Comparison of ENCODE assay signal across 8 mouse cellular contexts in the genomic region with DNA sequence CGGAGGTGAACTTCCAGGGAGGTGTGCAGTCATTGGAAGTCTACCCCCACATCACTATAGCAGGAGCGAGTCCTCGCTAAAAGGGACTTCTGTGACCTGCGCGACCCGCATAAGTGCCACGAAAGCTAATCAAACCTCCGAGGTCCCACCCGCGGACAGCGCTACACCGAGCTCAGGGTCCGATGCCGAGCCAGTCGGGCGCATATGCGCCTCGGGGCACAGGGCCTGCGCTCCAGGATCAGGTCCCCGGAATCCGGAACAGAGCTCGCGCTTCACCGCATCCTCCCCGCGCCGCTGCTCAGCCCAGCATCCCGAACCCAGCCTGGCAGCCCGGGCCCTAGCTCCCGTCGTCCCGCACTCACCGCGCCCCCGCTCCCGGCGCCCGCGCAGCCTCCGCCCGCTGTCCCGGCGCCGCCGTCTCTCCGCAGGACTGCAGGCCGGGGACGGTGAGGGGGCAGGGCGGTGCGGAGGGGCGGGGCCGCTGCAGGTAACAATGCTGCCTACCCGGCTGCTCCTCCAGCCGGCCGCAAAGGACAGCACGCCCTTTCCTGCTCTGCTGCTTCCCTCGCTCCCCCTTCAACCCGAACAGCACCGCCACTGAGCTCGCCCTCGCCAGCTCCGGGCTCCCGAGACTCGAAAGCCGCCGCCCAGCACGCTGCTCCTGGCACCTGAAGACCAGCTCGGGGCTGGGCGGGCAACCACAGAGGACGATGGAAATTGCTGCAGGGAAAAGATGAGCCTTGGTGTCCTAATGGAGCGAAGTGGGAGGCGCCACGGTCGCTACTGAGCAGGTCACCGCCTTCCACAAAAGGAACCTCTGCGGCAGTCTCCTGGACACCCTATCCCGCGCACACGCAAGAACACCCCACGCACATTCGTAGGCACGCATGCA. TPM values are rescaled to one million over a fixed set of nuclear protein-coding genes. Genes with fewer than 3 reads are reported as not detected.
DNase-seq lines count a peak whose midpoint lies in the region; ATAC-seq and TF ChIP-seq lines count a peak whose summit lies in the region.

Fhdc1 (minus strand) TSS at position 424 of the 892 bp plus-strand sequence.

- no peaks in the 10 kb centered on the region for H3K4me1 ChIP-seq in cortical plate, adult 2 months (ENCODE audit: control insufficient read depth, insufficient read depth, low read length)
- H3K4me1 ChIP-seq in liver, embryonic 15.5 days (replicated peaks) = peaks cover 52% of the 10 kb centered on the region
- H3K4me1 ChIP-seq in stomach, embryonic 15.5 days = peaks cover 19% of the 10 kb centered on the region; the same call in 1 of the 2 replicates

- ATAC-seq in liver, embryonic 15.5 days (ENCODE audit: insufficient read depth) = peak; percentile 62
- peak; percentile 82 for ATAC-seq in stomach, embryonic 15.5 days (ENCODE audit: insufficient read depth, low FRiP score, low read depth)

- peaks cover 17% of the 10 kb centered on the region for H3K36me3 ChIP-seq in liver, embryonic 15.5 days (replicated peaks)
- no peaks in the 10 kb centered on the region for H3K36me3 ChIP-seq in stomach, embryonic 15.5 days

- TF ChIP-seq CTCF in cortical plate, adult 2 months (IDR thresholded peaks at IDR 0.05; ENCODE audit: extremely low read depth, insufficient read depth, low read length) = no peak

- DNase-seq in left cerebral cortex, adult 18-20 months (ENCODE audit: low spot score in 2 of 2) = peak; percentile 21 to 39
- no peak for DNase-seq in left cerebral cortex, postnatal 14 days (ENCODE audit: low spot score in 2 of 2)
- peak; percentile 13 for DNase-seq in heart, adult 9 months (ENCODE audit: low spot score in 2 of 2)
- peak; percentile 56 to 62 for DNase-seq in kidney, adult 8-10 months
- DNase-seq in neural tube, embryonic 10.5 days (ENCODE audit: extremely low spot score, low spot score) = peak; percentile 78

- H3K9ac ChIP-seq in liver, embryonic 15.5 days = peak within 1 kb of the TSS; percentile 93
- H3K9ac ChIP-seq in stomach, embryonic 15.5 days = peak within 1 kb of the TSS; percentile 47

- no peak for TF ChIP-seq POLR2A in cortical plate, adult 2 months (IDR thresholded peaks at IDR 0.05; ENCODE audit: extremely low read depth, insufficient read depth, low read length)

- H3K4me2 ChIP-seq in liver, embryonic 15.5 days = peak within 1 kb of the TSS; percentile 94
- peak within 1 kb of the TSS; percentile 92 for H3K4me2 ChIP-seq in stomach, embryonic 15.5 days

- no peak within 1 kb of the TSS for H3K27ac ChIP-seq in cortical plate, adult 2 months (ENCODE audit: insufficient read depth, low read length)
- peak within 1 kb of the TSS; percentile 88 for H3K27ac ChIP-seq in liver, embryonic 15.5 days (replicated peaks)
- H3K27ac ChIP-seq in stomach, embryonic 15.5 days = peak within 1 kb of the TSS; percentile 84

- under 1% methylated on average over 82 of the region's 82 CpGs for WGBS in liver, embryonic 15.5 days (ENCODE audit: insufficient replicate concordance)
- under 1% methylated on average over 81 of the region's 82 CpGs for WGBS in stomach, embryonic 15.5 days

- intact Hi-C loops in left cerebral cortex, postnatal 14 days (cut with DNase I) = loop anchor here (10.0 kb wide), 1 partner anchor 125 kb away; no protein-coding TSS in a partner anchor

- H3K9me3 ChIP-seq in liver, embryonic 15.5 days (replicated peaks) = no peaks in the 10 kb centered on the region
- H3K9me3 ChIP-seq in stomach, embryonic 15.5 days = no peaks in the 10 kb centered on the region

- H3K27me3 ChIP-seq in liver, embryonic 15.5 days = peaks cover 65% of the 10 kb centered on the region
- peaks cover 2% of the 10 kb centered on the region; the same call in 1 of the 2 replicates for H3K27me3 ChIP-seq in stomach, embryonic 15.5 days (replicated peaks)

- peak within 1 kb of the TSS; percentile 38 for H3K4me3 ChIP-seq in cortical plate, adult 2 months (ENCODE audit: insufficient read depth, low read length)
- peak within 1 kb of the TSS; percentile 82 for H3K4me3 ChIP-seq in liver, embryonic 15.5 days (replicated peaks)
- peak within 1 kb of the TSS; percentile 59 for H3K4me3 ChIP-seq in stomach, embryonic 15.5 days (replicated peaks)

RNA-seq across cellular contexts. Expression of gene Fhdc1, which starts in this region (rescaled TPM):
- total RNA-seq in left cerebral cortex, adult 18-20 months (2021) = 1 to 10 TPM; 4.6 to 6.1 TPM
- total RNA-seq in left cerebral cortex, postnatal 14 days (2021) = 1 to 10 TPM; 2.2 to 2.4 TPM
- 1.6 and 1.9 TPM in 2 replicates for polyA plus RNA-seq in cortical plate, adult 2 months (2012; rRNA removed)
- 41.8 and 42.3 TPM in 2 replicates for polyA plus RNA-seq in liver, embryonic 15.5 days (2015; fragmentation: Nextera tagmentation; extraction: Ambion mirVana)
- 11.1 and 13.6 TPM in 2 replicates for polyA plus RNA-seq in stomach, embryonic 15.5 days (2015; fragmentation: Nextera tagmentation; extraction: Ambion mirVana)

Comparison
In these comparisons a context has a peak if more than half of its experiments do, and no peak if none do; other contexts are left out.
1. DNase-seq: peak in left cerebral cortex, adult 18-20 months (2 of 2), heart, adult 9 months (2 of 2), kidney, adult 8-10 months (2 of 2) and neural tube, embryonic 10.5 days (single experiment); none in left cerebral cortex, postnatal 14 days (0 of 2).
2. Peak in every context shown above with its lines, with median percentiles within 50 percentile points of each other: H3K4me3 ChIP-seq.